Mouse (Mus musculus) subcutaneous adipose tissue, adult 2 months (tissue): ENCODE results near the gene Has1. TPM values are rescaled to one million over a fixed set of nuclear protein-coding genes. Genes with fewer than 3 reads are reported as not detected.

Source experiments
- polyA plus RNA-seq: library from polyadenylated mRNA; depleted of rRNA; stranded (reverse); fragments of >200 nt; gene quantifications from 2 replicates; pipeline ENCODE4 v1.2.3, GENCODE M21; 2012; ENCODE audit warnings: low replicate concordance; rRNA removed

Gene Has1
- 0.54 and 1.1 TPM in 2 replicates for polyA plus RNA-seq

GRCm38 (mm10) chr17:17855064-17855838, at the start of gene Has1:
Gene Has1, minus strand, starts transcription at chr17:17855205.

DNA sequence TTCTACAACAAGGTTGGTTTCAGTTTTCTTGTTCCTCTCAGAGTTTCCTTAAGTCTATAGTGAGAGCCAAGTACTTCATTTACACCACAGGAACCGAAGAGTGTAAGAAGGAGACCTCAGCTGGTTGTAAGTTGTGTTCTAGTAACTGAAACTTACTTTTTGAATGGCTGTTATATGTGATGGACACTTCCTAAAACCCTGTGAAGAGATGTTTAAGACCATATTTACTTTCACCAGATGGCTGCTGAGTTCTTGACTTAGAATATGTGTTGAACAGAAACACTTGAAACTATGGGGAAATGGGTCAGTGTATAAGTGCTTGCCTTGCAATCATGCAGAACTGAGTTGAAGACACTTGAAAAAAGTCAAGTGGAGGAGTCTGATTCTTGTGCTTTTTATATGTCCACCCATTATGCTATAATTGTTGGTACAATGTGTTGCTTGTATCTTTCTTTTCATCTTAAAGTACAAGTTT, 32.8 kb upstream of the Has1 start, which contains the start of the genes Fpr2 and Fpr3:
Gene Fpr2, plus strand, starts transcription at position 51 of the 475 bp plus-strand sequence.
Gene Fpr3, plus strand, starts transcription at position 79 of the 475 bp plus-strand sequence.

GRCm38 (mm10) chr17:17883840-17884239, 28.8 kb upstream of the Has1 start, which contains the start of gene Fpr1:
Gene Fpr1, minus strand, starts transcription at chr17:17883940.

GRCm38 (mm10) chr17:17826751-17827657, 28.0 kb downstream of the Has1 start, which contains the start of gene Spaca6:
Gene Spaca6, plus strand, starts transcription at chr17:17827158.

Other genes with a start within 250 kb of the Has1 start
- gene Lnpep, start 230.2 kb downstream of the Has1 start, polyA plus RNA-seq, result 13.8 and 15.7 TPM in 2 replicates
- not detected in 2 replicates for gene Vmn2r90, start 151.5 kb downstream of the Has1 start, polyA plus RNA-seq
- 49.8 and 74.1 TPM in 2 replicates for gene Spaca6, start 28.0 kb downstream of the Has1 start, polyA plus RNA-seq
- 0.09 and 1.4 TPM in 2 replicates for gene Fpr1, start 28.7 kb upstream of the Has1 start, polyA plus RNA-seq
- 0.42 and 1.3 TPM in 2 replicates for gene Fpr2, start 32.6 kb upstream of the Has1 start, polyA plus RNA-seq
- gene Fpr3, start 32.6 kb upstream of the Has1 start, polyA plus RNA-seq, result not detected in 2 replicates
- gene Fpr-rs4, start 166.5 kb upstream of the Has1 start, polyA plus RNA-seq, result not detected in 2 replicates
- gene Vmn2r124, start 194.2 kb upstream of the Has1 start, polyA plus RNA-seq, result not detected in 2 replicates
- gene Vmn2r91, start 229.8 kb upstream of the Has1 start, polyA plus RNA-seq, result not detected in 2 replicates